Mouse (Mus musculus) liver, adult (tissue): Measurements from ENCODE around the gene Il19.

Experiments
- GATA4 ChIP-seq: IDR thresholded peaks from 2 replicates; pipeline ENCODE4 v1.6.1; 2014; ENCODE audit warnings: mild to moderate bottlenecking, low read length; ENCODE audit not compliant: insufficient replicate concordance

Il19 gene

GRCm38 (mm10) chr1:130894468-130894867, 45.4 kb downstream of the Il19 start:
- no peak for TF ChIP-seq GATA4

GRCm38 (mm10) chr1:130893329-130894040, 46.4 kb downstream of the Il19 start:
- TF ChIP-seq GATA4, result no peak

- TF ChIP-seq GATA4, result no peak
Observed at GRCm38 (mm10) chr1:130892446-130892845, 47.5 kb downstream of the Il19 start.

GRCm38 (mm10) chr1:130887354-130887753, 52.6 kb downstream of the Il19 start, which contains the start of gene Il24:
Gene Il24, minus strand, starts transcription at chr1:130887454.
- TF ChIP-seq GATA4, result no peak

GRCm38 (mm10) chr1:130883146-130883545, 56.8 kb downstream of the Il19 start:
- no peak for TF ChIP-seq GATA4
